Mouse (Mus musculus) forebrain, embryonic 10.5 days (tissue): ENCODE measurements around the gene Arhgef33. TPM values are rescaled to one million over a fixed set of nuclear protein-coding genes. Genes with fewer than 3 reads are reported as not detected.
"Not testable (repeated sequence)": the region's sequence is repeated elsewhere in the genome, so short reads cannot be mapped to it uniquely, and the experiment has no call there.

Source experiments
- DNase-seq: peaks from one replicate; pipeline ENCODE4 v3.0.0-alpha.2; 2017; ENCODE audit warnings: low spot score; ENCODE audit errors: extremely low spot score
- H3K27ac ChIP-seq: fragments of 300-500 bp; sonication (generic); 2 replicates; pipeline ENCODE4 v1.5.1; 2016; ENCODE audit warnings: mild to moderate bottlenecking
- H3K27me3 ChIP-seq: fragments of 300-500 bp; sonication (generic); 2 replicates; pipeline ENCODE4 v1.6.1; 2016; ENCODE audit warnings: mild to moderate bottlenecking; ENCODE audit not compliant: poor library complexity, severe bottlenecking
- H3K36me3 ChIP-seq: fragments of 300-500 bp; sonication (generic); replicated peaks from 2 replicates; pipeline ENCODE4 v1.6.1; 2016; ENCODE audit warnings: mild to moderate bottlenecking, moderate library complexity
- H3K4me1 ChIP-seq: fragments of 300-500 bp; sonication (generic); 2 replicates; pipeline ENCODE4 v1.6.1; 2016
- H3K4me3 ChIP-seq: fragments of 300-500 bp; sonication (generic); 2 replicates; pipeline ENCODE4 v1.5.1; 2016; ENCODE audit warnings: mild to moderate bottlenecking, moderate library complexity
- H3K9me3 ChIP-seq: fragments of 300-500 bp; sonication (generic); 2 replicates; pipeline ENCODE4 v1.6.1; 2016; ENCODE audit warnings: mild to moderate bottlenecking, moderate library complexity
- WGBS: fragments of 180-500 bp; shearing (Covaris S2); methylation state at CpG from one replicate; pipeline ENCODE4 v1.1.7; 2016; 5-methylcytosine and 5-hydroxymethylcytosine counted together
- polyA plus RNA-seq: library from polyadenylated mRNA; unstranded; fragments of >200 nt; fragmentation: Nextera tagmentation; extraction: Ambion mirVana; gene quantifications from 2 replicates; pipeline ENCODE4 v1.2.1, GENCODE M21; 2016

Gene Arhgef33
- 0.20 and 0.97 TPM in 2 replicates for polyA plus RNA-seq

- Histone ChIP-seq H3K27ac (no peak within 1 kb of the TSS), H3K27me3 (no peaks in the 10 kb centered on the region), H3K9me3 (no peaks in the 10 kb centered on the region), H3K36me3 (no peaks in the 10 kb centered on the region), H3K4me3 (no peak within 1 kb of the TSS), H3K4me1 (peaks cover 17% of the 10 kb centered on the region; the same call in 1 of the 2 replicates)
- DNase-seq = no peak
- WGBS = 91% methylated on average over 1 of the region's 1 CpGs
Measured at GRCm38 (mm10) chr17:80307251-80307650, at the start of gene Arhgef33. TSS of gene Arhgef33 (plus strand) at chr17:80307407.

GRCm38 (mm10) chr17:80267065-80267464, 40.1 kb upstream of the Arhgef33 start:
- Histone ChIP-seq H3K27me3 (no peaks in the 10 kb centered on the region), H3K4me1 (no peaks in the 10 kb centered on the region), H3K27ac (no peak overlapping the region), H3K36me3 (peaks cover 93% of the 10 kb centered on the region), H3K9me3 (no peaks in the 10 kb centered on the region; the same call in 1 of the 2 replicates), H3K4me3 (no peak overlapping the region)
- no peak for DNase-seq
- 94% methylated on average over 4 of the region's 4 CpGs for WGBS

GRCm38 (mm10) chr17:80268151-80268550, 39.1 kb upstream of the Arhgef33 start:
- Histone ChIP-seq H3K36me3 (peaks cover 94% of the 10 kb centered on the region), H3K4me3 (no peak overlapping the region), H3K4me1 (no peaks in the 10 kb centered on the region), H3K27ac (no peak overlapping the region), H3K27me3 (no peaks in the 10 kb centered on the region), H3K9me3 (no peaks in the 10 kb centered on the region; the same call in 1 of the 2 replicates)
- 97% methylated on average over 3 of the region's 3 CpGs for WGBS
- DNase-seq = no peak

GRCm38 (mm10) chr17:80270622-80271021, 36.6 kb upstream of the Arhgef33 start:
- not testable (repeated sequence) for H3K4me3 ChIP-seq, H3K9me3 ChIP-seq, DNase-seq, H3K4me1 ChIP-seq, H3K27me3 ChIP-seq, H3K27ac ChIP-seq
- 90% methylated on average over 7 of the region's 7 CpGs for WGBS
- peaks cover 95% of the 10 kb centered on the region for H3K36me3 ChIP-seq

- no peak overlapping the region for H3K4me3 ChIP-seq
- H3K27me3 ChIP-seq = no peaks in the 10 kb centered on the region
- H3K36me3 ChIP-seq = peaks cover 67% of the 10 kb centered on the region
- WGBS = 90% methylated on average over 4 of the region's 4 CpGs
- no peak overlapping the region for H3K27ac ChIP-seq
- DNase-seq = no peak
- H3K9me3 ChIP-seq = no peaks in the 10 kb centered on the region
- no peaks in the 10 kb centered on the region for H3K4me1 ChIP-seq
Measured at GRCm38 (mm10) chr17:80278255-80278654, 29.0 kb upstream of the Arhgef33 start.

- Histone ChIP-seq H3K4me3 (no peak overlapping the region), H3K36me3 (peaks cover 54% of the 10 kb centered on the region), H3K9me3 (no peaks in the 10 kb centered on the region), H3K4me1 (no peaks in the 10 kb centered on the region), H3K27ac (no peak overlapping the region), H3K27me3 (no peaks in the 10 kb centered on the region)
- WGBS = 95% methylated on average over 8 of the region's 8 CpGs
- DNase-seq = no peak
Measured at GRCm38 (mm10) chr17:80279340-80280070, 27.7 kb upstream of the Arhgef33 start.

GRCm38 (mm10) chr17:80284446-80284845, 22.8 kb upstream of the Arhgef33 start:
- peaks cover 15% of the 10 kb centered on the region for H3K4me1 ChIP-seq
- WGBS = 74% methylated on average over 4 of the region's 4 CpGs
- H3K27ac ChIP-seq = no peak overlapping the region
- no peak overlapping the region for H3K4me3 ChIP-seq
- peaks cover 17% of the 10 kb centered on the region for H3K36me3 ChIP-seq
- H3K27me3 ChIP-seq = no peaks in the 10 kb centered on the region
- no peaks in the 10 kb centered on the region for H3K9me3 ChIP-seq
- no peak for DNase-seq

GRCm38 (mm10) chr17:80288012-80288411, 19.2 kb upstream of the Arhgef33 start:
- no peak overlapping the region for H3K27ac ChIP-seq
- 84% methylated on average over 6 of the region's 6 CpGs for WGBS

GRCm38 (mm10) chr17:80289280-80290073, 17.7 kb upstream of the Arhgef33 start:
- Histone ChIP-seq H3K9me3 (no peaks in the 10 kb centered on the region), H3K4me3 (peak overlapping the region; percentile 73), H3K27ac (peak overlapping the region; percentile 87), H3K27me3 (no peaks in the 10 kb centered on the region), H3K4me1 (peaks cover 16% of the 10 kb centered on the region), H3K36me3 (0 out of 2 replicates have a peak, but pooled peaks cover 2% of the 10 kb centered on the region)
- no peak for DNase-seq
- 1% methylated on average over 30 of the region's 30 CpGs for WGBS

More at GRCm38 (mm10) chr17:80288012-80288411, 19.2 kb upstream of the Arhgef33 start:
- no peak overlapping the region for H3K4me3 ChIP-seq
- DNase-seq = no peak
- no peaks in the 10 kb centered on the region for H3K9me3 ChIP-seq
- H3K4me1 ChIP-seq = peaks cover 16% of the 10 kb centered on the region
- no peaks in the 10 kb centered on the region for H3K27me3 ChIP-seq
- H3K36me3 ChIP-seq = 0 out of 2 replicates have a peak, but pooled peaks cover 2% of the 10 kb centered on the region

GRCm38 (mm10) chr17:80290074-80290657, 17.0 kb upstream of the Arhgef33 start, which contains the start of the genes Morn2 and Dhx57:
TSS of gene Morn2 (plus strand) at chr17:80290203.
TSS of gene Dhx57 (minus strand) at chr17:80290476.
- under 1% methylated on average over 35 of the region's 35 CpGs for WGBS
- no peaks in the 10 kb centered on the region for H3K9me3 ChIP-seq
- DNase-seq = peak; percentile 98
- H3K4me3 ChIP-seq = peak within 1 kb of the TSS; percentile 73
- H3K36me3 ChIP-seq = no peaks in the 10 kb centered on the region
- H3K27me3 ChIP-seq = no peaks in the 10 kb centered on the region
- H3K27ac ChIP-seq = peak within 1 kb of the TSS; percentile 87
- peaks cover 16% of the 10 kb centered on the region for H3K4me1 ChIP-seq

- no peaks in the 10 kb centered on the region for H3K9me3 ChIP-seq
- no peaks in the 10 kb centered on the region for H3K27me3 ChIP-seq
- WGBS = 25% methylated on average over 2 of the region's 2 CpGs
- no peak for DNase-seq
- no peaks in the 10 kb centered on the region for H3K36me3 ChIP-seq
- H3K27ac ChIP-seq = no peak overlapping the region
- H3K4me3 ChIP-seq = no peak overlapping the region
- peaks cover 16% of the 10 kb centered on the region for H3K4me1 ChIP-seq
Measured at GRCm38 (mm10) chr17:80291148-80291547, 16.1 kb upstream of the Arhgef33 start.

- Histone ChIP-seq H3K27ac (no peak overlapping the region), H3K27me3 (no peaks in the 10 kb centered on the region), H3K9me3 (no peaks in the 10 kb centered on the region), H3K4me1 (no peaks in the 10 kb centered on the region), H3K4me3 (no peak overlapping the region), H3K36me3 (no peaks in the 10 kb centered on the region)
- 90% methylated on average over 5 of the region's 5 CpGs for WGBS
- DNase-seq = no peak
Measured at GRCm38 (mm10) chr17:80295258-80295657, 11.9 kb upstream of the Arhgef33 start.
